Mouse (Mus musculus) cerebellum, postnatal 36 days (tissue): ENCODE measurements around the gene Il6st.

Experiments
- DNase-seq, 2 experiments: peaks; one replicate each; pipeline ENCODE4 v3.0.0; 2021 to 2022; ENCODE audit warnings: mixed read lengths in 2 of 2

The Il6st gene

GRCm38 (mm10) chr13:112533556-112533955 lies 69.7 kb downstream of the Il6st start:
- no peak for DNase-seq

- no peak for DNase-seq
These were observed 72.7 kb downstream of the Il6st start for GRCm38 (mm10) chr13:112536611-112537010.

- DNase-seq = no peak
These were observed 73.2 kb downstream of the Il6st start for GRCm38 (mm10) chr13:112537065-112537464.

GRCm38 (mm10) chr13:112540616-112541015 lies 76.7 kb downstream of the Il6st start:
- no peak for DNase-seq

GRCm38 (mm10) chr13:112541223-112541975 lies 77.5 kb downstream of the Il6st start:
- DNase-seq = no peak

GRCm38 (mm10) chr13:112551641-112552548 lies 88.0 kb downstream of the Il6st start:
- no peak for DNase-seq

- DNase-seq = no peak
These were observed 89.4 kb downstream of the Il6st start for GRCm38 (mm10) chr13:112553304-112553703.

- DNase-seq = no peak
These were observed 92.6 kb downstream of the Il6st start for GRCm38 (mm10) chr13:112556501-112556900.
